9 mouse cellular contexts compared by ENCODE assay signal in genomic region chr9:34498651-34499050, GRCm38 (mm10). TPM values are rescaled to one million over a fixed set of nuclear protein-coding genes. Genes with fewer than 3 reads are reported as not detected.
DNase-seq lines count a peak whose midpoint lies in the region; ATAC-seq and TF ChIP-seq lines count a peak whose summit lies in the region.
"Had no signal": no experiment of that assay in that cellular context is flagged by ENCODE, and none has a peak within 500 bp of the region (broad histone marks: within the 10 kb centered on the region; RNA-seq: fewer than 3 reads in every experiment).

No protein-coding gene starts in this region.

- TF ChIP-seq CTCF in Patski (IDR thresholded peaks at IDR 0.05) = peak; percentile 97

- POLR2A ChIA-PET in Patski (lab: Charles Lee) = no interaction called here

- no peak overlapping the region for H3K9ac ChIP-seq in forebrain, embryonic 16.5 days (replicated peaks; ENCODE audit: low read depth, low read length)
- no peak overlapping the region for H3K9ac ChIP-seq in hindbrain, embryonic 11.5 days (ENCODE audit: low read depth, low read length)
- H3K9ac ChIP-seq: liver, embryonic 15.5 days had no signal

- WGBS in forebrain, embryonic 16.5 days = 1% methylated on average over 5 of the region's 5 CpGs
- 5% methylated on average over 5 of the region's 5 CpGs for WGBS in hindbrain, embryonic 11.5 days

- in situ Hi-C loops in Patski (cut with MboI; ENCODE audit: low pct_unique_long_range_greater_than_20kb) = no loop called here

- peak; percentile 15 for DNase-seq in Patski (ENCODE audit: low read depth, low spot score)
- DNase-seq in cerebellum, adult 11 months = peak; percentile 87
- peak; percentile 89 for DNase-seq in hindbrain, embryonic 11.5 days (ENCODE audit: low spot score)
- peak; percentile 75 for DNase-seq in left cerebral cortex, adult 11 months (ENCODE audit: low spot score)
- DNase-seq in right cerebral cortex, postnatal 14 days = peak; percentile 92
- no peak for DNase-seq in T-cell, adult 2 months (ENCODE audit: low spot score)

- H3K4me1 ChIP-seq in forebrain, embryonic 16.5 days (replicated peaks; ENCODE audit: control insufficient read depth, insufficient read depth, low read length) = peaks cover 6% of the 10 kb centered on the region
- no peaks in the 10 kb centered on the region for H3K4me1 ChIP-seq in hindbrain, embryonic 11.5 days (replicated peaks; ENCODE audit: control insufficient read depth, insufficient read depth, low read length)
- H3K4me1 ChIP-seq: liver, embryonic 15.5 days had no signal

- peak; percentile 72 for ATAC-seq in Patski
- peak; percentile 83 for ATAC-seq in forebrain, embryonic 16.5 days
- peak; percentile 79 for ATAC-seq in hindbrain, embryonic 11.5 days (ENCODE audit: low FRiP score)
- ATAC-seq in megakaryocyte progenitor cell, adult 5-6 weeks (replicated peaks; ENCODE audit: poor library complexity) = peak; percentile 91

- H3K4me3 ChIP-seq in forebrain, embryonic 16.5 days (replicated peaks; ENCODE audit: low read length) = no peak overlapping the region
- H3K4me3 ChIP-seq in hindbrain, embryonic 11.5 days (ENCODE audit: low read depth, low read length) = no peak overlapping the region
- H3K4me3 ChIP-seq: liver, embryonic 15.5 days had no signal

- CTCF ChIA-PET in Patski (lab: Charles Lee) = interaction anchor here (0.6 to 2.2 kb wide), 9 partner anchors 16 to 1237 kb away, joined by 3 to 7 read pairs (median 4); no protein-coding TSS in a partner anchor

- no peaks in the 10 kb centered on the region for H3K9me3 ChIP-seq in forebrain, embryonic 16.5 days (ENCODE audit: control insufficient read depth, low read length)
- no peaks in the 10 kb centered on the region for H3K9me3 ChIP-seq in hindbrain, embryonic 11.5 days (ENCODE audit: control insufficient read depth, low read length)
- H3K9me3 ChIP-seq: liver, embryonic 15.5 days had no signal

- H3K36me3 ChIP-seq in forebrain, embryonic 16.5 days (ENCODE audit: control insufficient read depth, insufficient read depth) = no peaks in the 10 kb centered on the region
- no peaks in the 10 kb centered on the region for H3K36me3 ChIP-seq in hindbrain, embryonic 11.5 days (ENCODE audit: control insufficient read depth, insufficient read depth, low read length)
- H3K36me3 ChIP-seq: liver, embryonic 15.5 days had no signal

- no peak overlapping the region for H3K27ac ChIP-seq in forebrain, embryonic 16.5 days (ENCODE audit: low read length)
- H3K27ac ChIP-seq in hindbrain, embryonic 11.5 days (ENCODE audit: low read depth, low read length) = no peak overlapping the region
- H3K27ac ChIP-seq: liver, embryonic 15.5 days had no signal

- H3K27me3 ChIP-seq in Patski = no peaks in the 10 kb centered on the region
- H3K27me3 ChIP-seq in forebrain, embryonic 16.5 days (replicated peaks; ENCODE audit: control insufficient read depth, insufficient read depth, low read length) = no peaks in the 10 kb centered on the region
- no peaks in the 10 kb centered on the region for H3K27me3 ChIP-seq in hindbrain, embryonic 11.5 days (ENCODE audit: control insufficient read depth, insufficient read depth, low read length)
- H3K27me3 ChIP-seq: liver, embryonic 15.5 days had no signal

- no peak overlapping the region for H3K4me2 ChIP-seq in forebrain, embryonic 16.5 days (ENCODE audit: low read length)
- no peak overlapping the region for H3K4me2 ChIP-seq in hindbrain, embryonic 11.5 days (replicated peaks; ENCODE audit: low read depth, low read length)
- H3K4me2 ChIP-seq: liver, embryonic 15.5 days had no signal

RNA-seq across cellular contexts. Expression of gene Kirrel3, which starts 13.0 kb away (rescaled TPM):
- polyA plus RNA-seq in Patski (2021) = 3.1 TPM
- 48.8 and 62.7 TPM in 2 replicates for polyA plus RNA-seq in forebrain, embryonic 16.5 days (2015; fragmentation: Nextera tagmentation; extraction: Ambion mirVana)
- polyA plus RNA-seq in hindbrain, embryonic 11.5 days (2014; fragmentation: Nextera tagmentation; extraction: Ambion mirVana) = 8.4 and 10.6 TPM in 2 replicates
- not detected in 2 replicates for total RNA-seq in megakaryocyte progenitor cell, adult 5-6 weeks (2015)
- total RNA-seq in megakaryocyte progenitor cell, adult 5-6 weeks (2017) = 0.03 TPM in 1 of 2 replicates, not detected in the other
